Mouse (Mus musculus) stomach, embryonic 15.5 days (tissue): Measurements from ENCODE around the gene Trabd2b. TPM values are rescaled to one million over a fixed set of nuclear protein-coding genes. Genes with fewer than 3 reads are reported as not detected.

Experiments
- ATAC-seq: fragments of 200-750 bp; cut with Nextera tagmentation; 2 replicates; pipeline ENCODE4 v1.8.0; 2017; ENCODE audit warnings: low read depth, moderate number of reproducible peaks, moderate TSS enrichment; ENCODE audit not compliant: insufficient read depth, low FRiP score
- H3K27ac ChIP-seq: fragments of 300-500 bp; sonication (generic); 2 replicates; pipeline ENCODE4 v1.5.1; 2015; ENCODE audit warnings: mild to moderate bottlenecking, inconsistent platforms
- H3K27me3 ChIP-seq: fragments of 300-500 bp; sonication (generic); replicated peaks from 2 replicates; pipeline ENCODE4 v1.6.1; 2015; ENCODE audit warnings: inconsistent platforms
- H3K36me3 ChIP-seq: fragments of 300-500 bp; sonication (generic); 2 replicates; pipeline ENCODE4 v1.6.1; 2015; ENCODE audit warnings: inconsistent platforms
- H3K4me1 ChIP-seq: fragments of 300-500 bp; sonication (generic); 2 replicates; pipeline ENCODE4 v1.6.1; 2015; ENCODE audit warnings: inconsistent platforms
- H3K4me2 ChIP-seq: fragments of 300-500 bp; sonication (generic); 2 replicates; pipeline ENCODE4 v1.6.1; 2015; ENCODE audit warnings: mild to moderate bottlenecking, inconsistent platforms
- H3K4me3 ChIP-seq: fragments of 300-500 bp; sonication (generic); replicated peaks from 2 replicates; pipeline ENCODE4 v1.5.1; 2015; ENCODE audit warnings: inconsistent platforms
- H3K9ac ChIP-seq: fragments of 300-500 bp; sonication (generic); 2 replicates; pipeline ENCODE4 v1.6.1; 2015; ENCODE audit warnings: inconsistent platforms
- H3K9me3 ChIP-seq: fragments of 300-500 bp; sonication (generic); 2 replicates; pipeline ENCODE4 v1.6.1; 2016; ENCODE audit warnings: inconsistent platforms
- WGBS: fragments of 180-500 bp; shearing (Covaris S2); methylation state at CpG from one replicate; pipeline ENCODE4 v1.1.7; 2015; 5-methylcytosine and 5-hydroxymethylcytosine counted together
- polyA plus RNA-seq: library from polyadenylated mRNA; unstranded; fragments of >200 nt; fragmentation: Nextera tagmentation; extraction: Ambion mirVana; gene quantifications from 2 replicates; pipeline ENCODE4 v1.2.1, GENCODE M21; 2015

Gene Trabd2b
- polyA plus RNA-seq, 1 experiment from 2014 or later: 0.86 TPM

- H3K36me3 ChIP-seq: no peaks in the 10 kb centered on the region
- no peak overlapping the region for H3K4me3 ChIP-seq
- WGBS: 82% methylated on average over 3 of the region's 3 CpGs
- H3K27me3 ChIP-seq: no peaks in the 10 kb centered on the region
- no peak overlapping the region for H3K9ac ChIP-seq
- no peak overlapping the region for H3K4me2 ChIP-seq
- H3K27ac ChIP-seq: no peak overlapping the region
- 0 out of 2 replicates have a peak, but pooled peaks cover 3% of the 10 kb centered on the region for H3K4me1 ChIP-seq
- H3K9me3 ChIP-seq: no peaks in the 10 kb centered on the region
- ATAC-seq: no peak
Measured at GRCm38 (mm10) chr4:114476316-114476715, 69.8 kb downstream of the Trabd2b start.

- no peak overlapping the region for H3K4me2 ChIP-seq
- ATAC-seq: 0 out of 2 replicates have a peak, but pooled peaks have one; percentile 22
- no peaks in the 10 kb centered on the region for H3K36me3 ChIP-seq
- no peak overlapping the region for H3K27ac ChIP-seq
- WGBS: 43% methylated on average over 11 of the region's 11 CpGs
- H3K4me3 ChIP-seq: no peak overlapping the region
- H3K4me1 ChIP-seq: 0 out of 2 replicates have a peak, but pooled peaks cover 3% of the 10 kb centered on the region
- no peaks in the 10 kb centered on the region for H3K9me3 ChIP-seq
- no peaks in the 10 kb centered on the region for H3K27me3 ChIP-seq
- H3K9ac ChIP-seq: no peak overlapping the region
Measured at GRCm38 (mm10) chr4:114477082-114477771, 70.7 kb downstream of the Trabd2b start.

- H3K4me3 ChIP-seq: no peak overlapping the region
- H3K27me3 ChIP-seq: no peaks in the 10 kb centered on the region
- no peak for ATAC-seq
- no peak overlapping the region for H3K4me2 ChIP-seq
- H3K36me3 ChIP-seq: no peaks in the 10 kb centered on the region
- 0 out of 2 replicates have a peak, but pooled peaks cover 3% of the 10 kb centered on the region for H3K4me1 ChIP-seq
- H3K9me3 ChIP-seq: no peaks in the 10 kb centered on the region
- no peak overlapping the region for H3K27ac ChIP-seq
- H3K9ac ChIP-seq: no peak overlapping the region
- 52% methylated on average over 5 of the region's 5 CpGs for WGBS
Measured at GRCm38 (mm10) chr4:114481518-114481917, 75.0 kb downstream of the Trabd2b start.

- Histone ChIP-seq H3K36me3 (no peaks in the 10 kb centered on the region), H3K9me3 (no peaks in the 10 kb centered on the region), H3K27me3 (no peaks in the 10 kb centered on the region), H3K9ac (no peak overlapping the region), H3K4me2 (no peak overlapping the region), H3K4me1 (no peaks in the 10 kb centered on the region), H3K4me3 (no peak overlapping the region), H3K27ac (no peak overlapping the region)
- WGBS: 51% methylated on average over 2 of the region's 2 CpGs
- no peak for ATAC-seq
Measured at GRCm38 (mm10) chr4:114484173-114484572, 77.6 kb downstream of the Trabd2b start.

- Histone ChIP-seq H3K9ac (no peak overlapping the region), H3K36me3 (no peaks in the 10 kb centered on the region), H3K4me2 (no peak overlapping the region), H3K27me3 (no peaks in the 10 kb centered on the region), H3K9me3 (no peaks in the 10 kb centered on the region), H3K27ac (no peak overlapping the region), H3K4me1 (no peaks in the 10 kb centered on the region), H3K4me3 (no peak overlapping the region)
- WGBS: 52% methylated on average over 5 of the region's 5 CpGs
- no peak for ATAC-seq
Measured at GRCm38 (mm10) chr4:114485996-114486395, 79.5 kb downstream of the Trabd2b start.

GRCm38 (mm10) chr4:114486885-114487531, 80.5 kb downstream of the Trabd2b start:
- Histone ChIP-seq H3K4me2 (no peak overlapping the region), H3K9ac (no peak overlapping the region), H3K4me1 (no peaks in the 10 kb centered on the region), H3K4me3 (no peak overlapping the region), H3K27me3 (no peaks in the 10 kb centered on the region), H3K36me3 (no peaks in the 10 kb centered on the region), H3K9me3 (no peaks in the 10 kb centered on the region), H3K27ac (no peak overlapping the region)
- no peak for ATAC-seq
- WGBS: 61% methylated on average over 2 of the region's 2 CpGs

- Histone ChIP-seq H3K4me2 (no peak overlapping the region), H3K27ac (no peak overlapping the region), H3K4me3 (no peak overlapping the region), H3K9me3 (no peaks in the 10 kb centered on the region), H3K9ac (no peak overlapping the region), H3K4me1 (no peaks in the 10 kb centered on the region), H3K36me3 (no peaks in the 10 kb centered on the region), H3K27me3 (no peaks in the 10 kb centered on the region)
- 75% methylated on average over 3 of the region's 3 CpGs for WGBS
- ATAC-seq: no peak
Measured at GRCm38 (mm10) chr4:114487701-114488100, 81.2 kb downstream of the Trabd2b start.

- 56% methylated on average over 4 of the region's 4 CpGs for WGBS
- Histone ChIP-seq H3K27me3 (no peaks in the 10 kb centered on the region), H3K9me3 (no peaks in the 10 kb centered on the region), H3K4me3 (no peak overlapping the region), H3K27ac (no peak overlapping the region), H3K36me3 (no peaks in the 10 kb centered on the region), H3K9ac (no peak overlapping the region), H3K4me2 (no peak overlapping the region), H3K4me1 (no peaks in the 10 kb centered on the region)
- ATAC-seq: no peak
Measured at GRCm38 (mm10) chr4:114492157-114492556, 85.6 kb downstream of the Trabd2b start.

- Histone ChIP-seq H3K4me2 (no peak overlapping the region), H3K4me1 (no peaks in the 10 kb centered on the region), H3K27me3 (no peaks in the 10 kb centered on the region), H3K27ac (no peak overlapping the region), H3K4me3 (no peak overlapping the region), H3K36me3 (no peaks in the 10 kb centered on the region), H3K9me3 (no peaks in the 10 kb centered on the region), H3K9ac (no peak overlapping the region)
- 74% methylated on average over 2 of the region's 2 CpGs for WGBS
- no peak for ATAC-seq
Measured at GRCm38 (mm10) chr4:114494035-114494434, 87.5 kb downstream of the Trabd2b start.

- H3K9me3 ChIP-seq: no peaks in the 10 kb centered on the region
- H3K4me3 ChIP-seq: no peak overlapping the region
- H3K36me3 ChIP-seq: no peaks in the 10 kb centered on the region
- no peak overlapping the region for H3K9ac ChIP-seq
- H3K27ac ChIP-seq: no peak overlapping the region
- H3K4me1 ChIP-seq: no peaks in the 10 kb centered on the region
- WGBS: 49% methylated on average over 4 of the region's 4 CpGs
- H3K4me2 ChIP-seq: no peak overlapping the region
- no peaks in the 10 kb centered on the region for H3K27me3 ChIP-seq
- ATAC-seq: no peak
Measured at GRCm38 (mm10) chr4:114495688-114496426, 89.3 kb downstream of the Trabd2b start.

GRCm38 (mm10) chr4:114499650-114500049, 93.1 kb downstream of the Trabd2b start:
- no peaks in the 10 kb centered on the region for H3K36me3 ChIP-seq
- no peak overlapping the region for H3K4me2 ChIP-seq
- no peak overlapping the region for H3K27ac ChIP-seq
- no peaks in the 10 kb centered on the region for H3K27me3 ChIP-seq
- ATAC-seq: no peak
- no peak overlapping the region for H3K9ac ChIP-seq
- 67% methylated on average over 1 of the region's 1 CpGs for WGBS
- no peaks in the 10 kb centered on the region for H3K9me3 ChIP-seq
- no peak overlapping the region for H3K4me3 ChIP-seq
- no peaks in the 10 kb centered on the region for H3K4me1 ChIP-seq

GRCm38 (mm10) chr4:114500317-114500716, 93.8 kb downstream of the Trabd2b start:
- Histone ChIP-seq H3K36me3 (no peaks in the 10 kb centered on the region), H3K4me1 (no peaks in the 10 kb centered on the region), H3K9me3 (no peaks in the 10 kb centered on the region), H3K27ac (no peak overlapping the region), H3K9ac (no peak overlapping the region), H3K27me3 (no peaks in the 10 kb centered on the region), H3K4me3 (no peak overlapping the region), H3K4me2 (no peak overlapping the region)
- ATAC-seq: no peak
- 35% methylated on average over 7 of the region's 7 CpGs for whole genome bisulfite sequencing
